Comparison of ENCODE assay signal across 14 mouse cellular contexts in the genomic region with DNA sequence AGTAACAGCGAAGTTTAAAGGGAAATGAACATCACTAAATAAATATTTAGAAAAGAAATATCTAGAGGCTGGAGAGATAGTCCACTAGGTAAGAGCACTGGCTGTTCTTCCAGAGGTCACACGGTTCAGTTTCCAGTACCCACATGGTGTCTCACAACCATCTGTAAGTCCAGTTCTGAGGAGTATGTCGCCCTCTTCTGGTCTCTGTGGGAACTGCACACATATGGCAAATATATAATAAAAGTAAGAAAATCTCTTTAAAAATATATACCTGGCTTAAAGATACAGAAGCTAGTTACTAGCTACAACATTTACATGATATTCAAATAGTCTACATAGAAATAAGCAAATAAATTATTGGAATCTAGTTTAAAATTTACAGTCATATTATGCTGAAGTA.
DNase-seq lines count a peak whose midpoint lies in the region; ATAC-seq and TF ChIP-seq lines count a peak whose summit lies in the region.
"Had no signal": no experiment of that assay in that cellular context is flagged by ENCODE, and none has a peak within 500 bp of the region (broad histone marks: within the 10 kb centered on the region; RNA-seq: fewer than 3 reads in every experiment).

No protein-coding gene starts in this region.

- TF ChIP-seq EP300 in MEL (IDR thresholded peaks at IDR 0.05; ENCODE audit: low read depth in 1 of 2, low read length in 2 of 2), result no peak

- TF ChIP-seq RAD21 in MEL (IDR thresholded peaks at IDR 0.05; ENCODE audit: low read depth, low read length), result peak; percentile 13

- WGBS in hindbrain, postnatal 0 days, result 69% methylated on average over 3 of the region's 3 CpGs
- WGBS in hindbrain, embryonic 12.5 days, result 63% methylated on average over 3 of the region's 3 CpGs
- WGBS in midbrain, postnatal 0 days, result 73% methylated on average over 3 of the region's 3 CpGs
- 65% methylated on average over 3 of the region's 3 CpGs for WGBS in midbrain, embryonic 10.5 days

- no peaks in the 10 kb centered on the region for H3K4me1 ChIP-seq in hindbrain, postnatal 0 days (ENCODE audit: insufficient read depth, low read length)
- H3K4me1 ChIP-seq in hindbrain, embryonic 12.5 days, result no peaks in the 10 kb centered on the region
- no peaks in the 10 kb centered on the region for H3K4me1 ChIP-seq in midbrain, postnatal 0 days (ENCODE audit: insufficient read depth, low read length)
- no peaks in the 10 kb centered on the region for H3K4me1 ChIP-seq in midbrain, embryonic 10.5 days
- H3K4me1 ChIP-seq in MEL (ENCODE audit: control insufficient read depth in 1 of 2, insufficient read depth in 2 of 2, low read length in 2 of 2), result no peaks in the 10 kb centered on the region
- H3K4me1 ChIP-seq: heart, embryonic 15.5 days had no signal

- no peaks in the 10 kb centered on the region for H3K27me3 ChIP-seq in hindbrain, postnatal 0 days (ENCODE audit: insufficient read depth, low read length)
- H3K27me3 ChIP-seq in hindbrain, embryonic 12.5 days, result no peaks in the 10 kb centered on the region
- H3K27me3 ChIP-seq in midbrain, postnatal 0 days (ENCODE audit: insufficient read depth, low read length), result no peaks in the 10 kb centered on the region
- H3K27me3 ChIP-seq in midbrain, embryonic 10.5 days (ENCODE audit: low read depth, poor library complexity, severe bottlenecking), result no peaks in the 10 kb centered on the region
- no peaks in the 10 kb centered on the region for H3K27me3 ChIP-seq in MEL (ENCODE audit: control insufficient read depth in 1 of 2, insufficient read depth in 2 of 2, low read length in 2 of 2)
- H3K27me3 ChIP-seq: heart, embryonic 15.5 days had no signal

- H3K27ac ChIP-seq in hindbrain, postnatal 0 days, result no peak overlapping the region
- no peak overlapping the region for H3K27ac ChIP-seq in hindbrain, embryonic 12.5 days
- H3K27ac ChIP-seq in midbrain, postnatal 0 days (ENCODE audit: low read depth, low read length), result no peak overlapping the region
- H3K27ac ChIP-seq in midbrain, embryonic 10.5 days (replicated peaks), result no peak overlapping the region
- H3K27ac ChIP-seq in MEL (ENCODE audit: control insufficient read depth, low read depth, low read length), result no peak overlapping the region
- H3K27ac ChIP-seq: heart, embryonic 15.5 days had no signal

- H3K36me3 ChIP-seq in hindbrain, postnatal 0 days (ENCODE audit: insufficient read depth, low read length), result no peaks in the 10 kb centered on the region
- no peaks in the 10 kb centered on the region for H3K36me3 ChIP-seq in hindbrain, embryonic 12.5 days
- H3K36me3 ChIP-seq in midbrain, postnatal 0 days (ENCODE audit: insufficient read depth, low read length), result no peaks in the 10 kb centered on the region
- H3K36me3 ChIP-seq in midbrain, embryonic 10.5 days, result no peaks in the 10 kb centered on the region
- no peaks in the 10 kb centered on the region for H3K36me3 ChIP-seq in MEL (ENCODE audit: control insufficient read depth in 1 of 2, insufficient read depth in 2 of 2, low read length in 2 of 2)
- H3K36me3 ChIP-seq: heart, embryonic 15.5 days had no signal

- H3K79me2 ChIP-seq in MEL (ENCODE audit: control insufficient read depth, insufficient read depth, low read length, poor library complexity), result no peaks in the 10 kb centered on the region

- peak; percentile 43 for TF ChIP-seq CTCF in hindbrain, postnatal 0 days (IDR thresholded peaks at IDR 0.05; ENCODE audit: low read depth)
- peak; percentile 51 for TF ChIP-seq CTCF in midbrain, postnatal 0 days (IDR thresholded peaks at IDR 0.05)
- peak; percentile 29 to 35 (median 31); a peak in 5 of 6 replicates for TF ChIP-seq CTCF in MEL (IDR thresholded peaks at IDR 0.05 in 2 of 3, conservative IDR thresholded peaks at IDR 0.05 in 1 of 3; ENCODE audit: control insufficient read depth in 1 of 3, insufficient read depth in 1 of 3, low read depth in 2 of 3, low read length in 3 of 3, poor library complexity in 1 of 3, severe bottlenecking in 1 of 3)

- H3K4me2 ChIP-seq in hindbrain, postnatal 0 days (ENCODE audit: low read depth, low read length), result no peak overlapping the region
- H3K4me2 ChIP-seq in hindbrain, embryonic 12.5 days (replicated peaks), result no peak overlapping the region
- H3K4me2 ChIP-seq in midbrain, postnatal 0 days (ENCODE audit: low read depth, low read length, poor library complexity, severe bottlenecking), result no peak overlapping the region
- H3K4me2 ChIP-seq: heart, embryonic 15.5 days had no signal

- TF ChIP-seq POLR2A in MEL (IDR thresholded peaks at IDR 0.05; ENCODE audit: control insufficient read depth in 1 of 2, insufficient read depth in 1 of 2, low read depth in 1 of 2, low read length in 2 of 2, poor library complexity in 1 of 2), result no peak

- no peak overlapping the region for H3K4me3 ChIP-seq in hindbrain, postnatal 0 days (ENCODE audit: low read length)
- no peak overlapping the region for H3K4me3 ChIP-seq in hindbrain, embryonic 12.5 days
- no peak overlapping the region for H3K4me3 ChIP-seq in midbrain, postnatal 0 days (ENCODE audit: low read depth, low read length)
- no peak overlapping the region for H3K4me3 ChIP-seq in midbrain, embryonic 10.5 days
- H3K4me3 ChIP-seq in MEL (ENCODE audit: control insufficient read depth in 1 of 2, insufficient read depth in 1 of 2, low read depth in 2 of 2, low read length in 2 of 2), result no peak overlapping the region
- H3K4me3 ChIP-seq: heart, embryonic 15.5 days had no signal

- ATAC-seq in hindbrain, postnatal 0 days, result no peak
- ATAC-seq in hindbrain, embryonic 12.5 days (ENCODE audit: low FRiP score), result no peak
- ATAC-seq in midbrain, postnatal 0 days (ENCODE audit: low FRiP score), result no peak

- no peak overlapping the region for H3K9ac ChIP-seq in hindbrain, postnatal 0 days (replicated peaks; ENCODE audit: low read length)
- no peak overlapping the region for H3K9ac ChIP-seq in hindbrain, embryonic 12.5 days
- no peak overlapping the region for H3K9ac ChIP-seq in midbrain, postnatal 0 days (replicated peaks; ENCODE audit: low read length, poor library complexity, severe bottlenecking)
- H3K9ac ChIP-seq in MEL (ENCODE audit: control insufficient read depth, low read depth, low read length, poor library complexity, severe bottlenecking), result no peak overlapping the region
- H3K9ac ChIP-seq: heart, embryonic 15.5 days had no signal

- no peaks in the 10 kb centered on the region for H3K9me3 ChIP-seq in hindbrain, postnatal 0 days (ENCODE audit: low read length)
- H3K9me3 ChIP-seq in hindbrain, embryonic 12.5 days (replicated peaks), result 0 out of 2 replicates have a peak, but pooled peaks cover 5% of the 10 kb centered on the region
- H3K9me3 ChIP-seq in midbrain, postnatal 0 days (ENCODE audit: low read length), result no peaks in the 10 kb centered on the region
- 0 out of 2 replicates have a peak, but pooled peaks cover 8% of the 10 kb centered on the region for H3K9me3 ChIP-seq in midbrain, embryonic 10.5 days (replicated peaks)
- H3K9me3 ChIP-seq in MEL (replicated peaks; ENCODE audit: insufficient read depth, low read length), result no peaks in the 10 kb centered on the region
- H3K9me3 ChIP-seq: heart, embryonic 15.5 days had no signal

- no peak for DNase-seq in hindbrain, postnatal 0 days (ENCODE audit: low spot score)
- DNase-seq in midbrain, postnatal 0 days (ENCODE audit: low spot score), result no peak
- no peak for DNase-seq in midbrain, embryonic 10.5 days (ENCODE audit: low spot score)
- DNase-seq in MEL (ENCODE audit: low read depth, low spot score), result peak; percentile 24
- peak; percentile 64 for DNase-seq in naive thymus-derived CD4-positive, alpha-beta T cell, adult 2 months (ENCODE audit: low read depth)
- DNase-seq in adrenal gland, adult 2 months, result no peak
- no peak for DNase-seq in cerebellum, adult 8-10 months
- DNase-seq: adrenal gland, postnatal 25 days; cerebellum, adult 2 months; gastrocnemius, postnatal 10 days; lung, adult 18-20 months; retina, postnatal 1 day had no signal

TF ChIP-seq in MEL, 35 proteins besides CTCF, POLR2A, EP300 and RAD21:
- TF ChIP-seq MYB (IDR thresholded peaks at IDR 0.05; ENCODE audit: low read depth, low read length), result no peak
- no peak for TF ChIP-seq SMC3 (IDR thresholded peaks at IDR 0.05; ENCODE audit: low read depth, low read length)
- TF ChIP-seq RCOR1 (IDR thresholded peaks at IDR 0.05; ENCODE audit: low read depth, low read length), result no peak
- TF ChIP-seq TAL1 (IDR thresholded peaks at IDR 0.05; ENCODE audit: low read length), result no peak
- no peak for TF ChIP-seq E2F4 (IDR thresholded peaks at IDR 0.05; ENCODE audit: borderline replicate concordance, low read depth, low read length)
- TF ChIP-seq USF1 (IDR thresholded peaks at IDR 0.05; ENCODE audit: low read depth, low read length), result no peak
- no peak for TF ChIP-seq GATA1 (IDR thresholded peaks at IDR 0.05; ENCODE audit: low read depth, low read length)
- TF ChIP-seq NRF1 (IDR thresholded peaks at IDR 0.05; ENCODE audit: insufficient read depth, low read depth, low read length, poor library complexity, severe bottlenecking), result no peak
- no peak for TF ChIP-seq MAX (IDR thresholded peaks at IDR 0.05; ENCODE audit: low read length)
- TF ChIP-seq ELF1 (IDR thresholded peaks at IDR 0.05; ENCODE audit: low read depth, low read length), result no peak
- TF ChIP-seq POLR2AphosphoS5 (IDR thresholded peaks at IDR 0.05; ENCODE audit: borderline replicate concordance, low read depth, low read length), result no peak
- no peak for TF ChIP-seq POLR2AphosphoS2 (IDR thresholded peaks at IDR 0.05; ENCODE audit: low read length)
- TF ChIP-seq MXI1 (IDR thresholded peaks at IDR 0.05; ENCODE audit: low read depth, low read length), result no peak
- TF ChIP-seq UBTF (IDR thresholded peaks at IDR 0.05; ENCODE audit: borderline replicate concordance, insufficient read depth, low read depth, low read length), result no peak
- TF ChIP-seq MYC (IDR thresholded peaks at IDR 0.05; ENCODE audit: low read depth, low read length), result no peak
- TF ChIP-seq MEF2A (IDR thresholded peaks at IDR 0.05; ENCODE audit: extremely low read depth, insufficient replicate concordance, low read depth, low read length, poor library complexity, severe bottlenecking), result no peak
- no peak for TF ChIP-seq GABPA (IDR thresholded peaks at IDR 0.05; ENCODE audit: low read depth, low read length)
- TF ChIP-seq ZC3H11A (IDR thresholded peaks at IDR 0.05; ENCODE audit: low read depth, low read length), result no peak
- no peak for TF ChIP-seq USF2 (IDR thresholded peaks at IDR 0.05; ENCODE audit: borderline replicate concordance in 1 of 2, insufficient read depth in 1 of 2, low read depth in 1 of 2, low read length in 2 of 2)

Comparison
In these comparisons a context has a peak if more than half of its experiments do, and no peak if none do; other contexts are left out.
1. DNase-seq: peak in MEL (single experiment) and naive thymus-derived CD4-positive, alpha-beta T cell, adult 2 months (single experiment); none in hindbrain, postnatal 0 days (single experiment), midbrain, postnatal 0 days (single experiment), midbrain, embryonic 10.5 days (single experiment), adrenal gland, adult 2 months (single experiment) and cerebellum, adult 8-10 months (single experiment).
2. Peak in every context shown above with its lines, with median percentiles within 50 percentile points of each other: CTCF ChIP-seq.